Mouse (Mus musculus): ENCODE results near the gene 1700069L16Rik. TPM values are rescaled to one million over a fixed set of nuclear protein-coding genes. Genes with fewer than 3 reads are reported as not detected.

The 1700069L16Rik gene
- polyA plus RNA-seq, 1 experiment from 2014 or later = not detected

- Histone ChIP-seq H3K9ac (ENCODE audit: low read depth, low read length) (no peak overlapping the region), H3K9me3 (ENCODE audit: control insufficient read depth, low read length) (no peaks in the 10 kb centered on the region), H3K27me3 (replicated peaks; ENCODE audit: control insufficient read depth, insufficient read depth, low read length) (0 out of 2 replicates have a peak, but pooled peaks cover 2% of the 10 kb centered on the region), H3K4me3 (ENCODE audit: low read length) (no peak overlapping the region), H3K4me1 (ENCODE audit: control insufficient read depth, insufficient read depth, low read depth, low read length) (peaks cover 8% of the 10 kb centered on the region; the same call in 1 of the 2 replicates), H3K4me2 (ENCODE audit: low read length) (no peak overlapping the region), H3K36me3 (ENCODE audit: control insufficient read depth, insufficient read depth, low read length) (no peaks in the 10 kb centered on the region), H3K27ac (ENCODE audit: low read depth, low read length) (no peak overlapping the region)
- WGBS = 92% methylated on average over 8 of the region's 8 CpGs
- ATAC-seq = no peak
These were observed 77.4 kb downstream of the 1700069L16Rik start for GRCm38 (mm10) chr5:113647141-113647540.

- 76% methylated on average over 4 of the region's 4 CpGs for WGBS
- ATAC-seq = no peak
These were observed 80.1 kb downstream of the 1700069L16Rik start for GRCm38 (mm10) chr5:113644520-113644919.

GRCm38 (mm10) chr5:113643107-113643848 is 81.3 kb downstream of the 1700069L16Rik start:
- Histone ChIP-seq H3K4me3 (ENCODE audit: low read length) (peak overlapping the region; percentile 17), H3K4me2 (ENCODE audit: low read length) (peak overlapping the region; percentile 54), H3K36me3 (ENCODE audit: control insufficient read depth, insufficient read depth, low read length) (no peaks in the 10 kb centered on the region), H3K9me3 (ENCODE audit: control insufficient read depth, low read length) (no peaks in the 10 kb centered on the region), H3K27ac (ENCODE audit: low read depth, low read length) (no peak overlapping the region; the same call in 1 of the 2 replicates), H3K4me1 (ENCODE audit: control insufficient read depth, insufficient read depth, low read depth, low read length) (peaks cover 5% of the 10 kb centered on the region; the same call in 1 of the 2 replicates), H3K9ac (ENCODE audit: low read depth, low read length) (peak overlapping the region; percentile 31), H3K27me3 (replicated peaks; ENCODE audit: control insufficient read depth, insufficient read depth, low read length) (no peaks in the 10 kb centered on the region)
- peak; percentile 95 for ATAC-seq
- 40% methylated on average over 18 of the region's 18 CpGs for WGBS

More at GRCm38 (mm10) chr5:113644520-113644919, 80.1 kb downstream of the 1700069L16Rik start:
- Histone ChIP-seq H3K27me3 (replicated peaks; ENCODE audit: control insufficient read depth, insufficient read depth, low read length) (no peaks in the 10 kb centered on the region), H3K4me1 (ENCODE audit: control insufficient read depth, insufficient read depth, low read depth, low read length) (peaks cover 5% of the 10 kb centered on the region; the same call in 1 of the 2 replicates), H3K9ac (ENCODE audit: low read depth, low read length) (no peak overlapping the region), H3K4me3 (ENCODE audit: low read length) (no peak overlapping the region), H3K9me3 (ENCODE audit: control insufficient read depth, low read length) (no peaks in the 10 kb centered on the region), H3K4me2 (ENCODE audit: low read length) (no peak overlapping the region), H3K27ac (ENCODE audit: low read depth, low read length) (no peak overlapping the region), H3K36me3 (ENCODE audit: control insufficient read depth, insufficient read depth, low read length) (no peaks in the 10 kb centered on the region)

Other genes with a start within 250 kb of the 1700069L16Rik start
- 13.3 and 14.5 TPM in 2 replicates for gene Wscd2, start 234.4 kb downstream of the 1700069L16Rik start, polyA plus RNA-seq (2015; fragmentation: Nextera tagmentation; extraction: Ambion mirVana)
- 1.2 and 1.6 TPM in 2 replicates for gene Cmklr1, start 74.3 kb downstream of the 1700069L16Rik start, polyA plus RNA-seq (2015; fragmentation: Nextera tagmentation; extraction: Ambion mirVana)
- 10.9 and 11.1 TPM in 2 replicates for gene Ficd, start 11.0 kb upstream of the 1700069L16Rik start, polyA plus RNA-seq (2015; fragmentation: Nextera tagmentation; extraction: Ambion mirVana)
- gene Sart3, start 47.7 kb upstream of the 1700069L16Rik start, polyA plus RNA-seq (2015; fragmentation: Nextera tagmentation; extraction: Ambion mirVana) = 37.7 and 39.0 TPM in 2 replicates
- gene Iscu, start 48.0 kb upstream of the 1700069L16Rik start, polyA plus RNA-seq (2015; fragmentation: Nextera tagmentation; extraction: Ambion mirVana) = 86.8 and 94.0 TPM in 2 replicates
- 7.9 and 10.4 TPM in 2 replicates for gene Tmem119, start 75.7 kb upstream of the 1700069L16Rik start, polyA plus RNA-seq (2015; fragmentation: Nextera tagmentation; extraction: Ambion mirVana)
- gene Selplg, start 107.9 kb upstream of the 1700069L16Rik start, polyA plus RNA-seq (2015; fragmentation: Nextera tagmentation; extraction: Ambion mirVana) = 1.9 and 2.5 TPM in 2 replicates
- gene Coro1c, start 184.0 kb upstream of the 1700069L16Rik start, polyA plus RNA-seq (2015; fragmentation: Nextera tagmentation; extraction: Ambion mirVana) = 176 and 191 TPM in 2 replicates

Data from hindbrain, embryonic 16.5 days (tissue).